Mouse (Mus musculus) stomach, postnatal 0 days (tissue): ENCODE measurements at regions not wholly inside any gene's neighbourhood (a gene's known extent, or its start where the extent isn't known, plus 50 kb on each side); places are given as distances from the start of the nearest gene placed in this dataset.

ENCODE experiments used
- CTCF ChIP-seq: IDR thresholded peaks from 2 replicates; pipeline ENCODE4 v1.5.1; 2016; ENCODE audit warnings: antibody characterized with exemption, low read depth, mild to moderate bottlenecking, moderate library complexity
- EP300 ChIP-seq: optimal IDR thresholded peaks from 2 replicates; pipeline ENCODE3; 2016; ENCODE audit warnings: antibody characterized with exemption

DNA sequence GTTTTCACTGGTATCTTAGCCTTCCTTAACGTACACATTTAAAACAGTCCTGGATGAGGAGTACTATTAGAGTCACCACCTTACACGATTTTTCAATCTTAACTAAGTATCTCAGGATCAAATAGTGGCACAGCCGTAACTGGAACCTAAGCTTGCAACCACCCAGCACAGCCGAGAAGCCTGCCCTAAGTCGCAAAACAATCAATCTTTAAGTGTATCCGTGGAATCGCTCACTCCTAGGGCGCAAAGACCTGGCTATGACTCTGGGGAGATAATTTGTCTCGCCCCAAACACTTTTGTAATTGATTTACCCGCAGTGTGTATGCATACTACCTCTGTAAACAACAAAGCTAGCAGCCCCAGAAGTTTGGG lies 62.6 kb upstream of the Cp start:
- TF ChIP-seq CTCF (no peak), EP300 (no peak)
